Mouse (Mus musculus) limb, embryonic 15.5 days (tissue): Measurements from ENCODE around the gene Bcat1. TPM values are rescaled to one million over a fixed set of nuclear protein-coding genes. Genes with fewer than 3 reads are reported as not detected.

Source experiments
- ATAC-seq: fragments of 200-750 bp; cut with Nextera tagmentation; 2 replicates; pipeline ENCODE4 v1.8.0; 2017; ENCODE audit warnings: low read depth, moderate TSS enrichment; ENCODE audit not compliant: insufficient number of reproducible peaks, low FRiP score, low TSS enrichment
- H3K27ac ChIP-seq: fragments of 300-500 bp; sonication (generic); 2 replicates; pipeline ENCODE4 v1.5.1; 2015; ENCODE audit warnings: moderate library complexity, mild to moderate bottlenecking, inconsistent platforms
- H3K27me3 ChIP-seq: fragments of 300-500 bp; sonication (generic); 2 replicates; pipeline ENCODE4 v1.6.1; 2015; ENCODE audit warnings: inconsistent platforms
- H3K36me3 ChIP-seq: fragments of 300-500 bp; sonication (generic); 2 replicates; pipeline ENCODE4 v1.6.1; 2015; ENCODE audit warnings: inconsistent platforms
- H3K4me1 ChIP-seq: fragments of 300-500 bp; sonication (generic); 2 replicates; pipeline ENCODE4 v1.6.1; 2015; ENCODE audit warnings: inconsistent platforms
- H3K4me2 ChIP-seq: fragments of 300-500 bp; sonication (generic); 2 replicates; pipeline ENCODE4 v1.6.1; 2015; ENCODE audit warnings: mild to moderate bottlenecking, inconsistent platforms
- H3K4me3 ChIP-seq: fragments of 300-500 bp; sonication (generic); 2 replicates; pipeline ENCODE4 v1.5.1; 2015; ENCODE audit warnings: mild to moderate bottlenecking, inconsistent platforms
- H3K9ac ChIP-seq: fragments of 300-500 bp; sonication (generic); 2 replicates; pipeline ENCODE4 v1.6.1; 2015; ENCODE audit warnings: inconsistent platforms
- H3K9me3 ChIP-seq: fragments of 300-500 bp; sonication (generic); 2 replicates; pipeline ENCODE4 v1.6.1; 2016; ENCODE audit warnings: inconsistent platforms
- WGBS: fragments of 180-500 bp; shearing (Covaris S2); methylation state at CpG from one replicate; pipeline ENCODE4 v1.1.7; 2015; 5-methylcytosine and 5-hydroxymethylcytosine counted together
- polyA plus RNA-seq: library from polyadenylated mRNA; unstranded; fragments of >200 nt; fragmentation: Nextera tagmentation; extraction: Ambion mirVana; gene quantifications from 2 replicates; pipeline ENCODE4 v1.2.1, GENCODE M21; 2015

Gene Bcat1
- polyA plus RNA-seq, 1 experiment from 2014 or later, result 31.2 TPM

DNA sequence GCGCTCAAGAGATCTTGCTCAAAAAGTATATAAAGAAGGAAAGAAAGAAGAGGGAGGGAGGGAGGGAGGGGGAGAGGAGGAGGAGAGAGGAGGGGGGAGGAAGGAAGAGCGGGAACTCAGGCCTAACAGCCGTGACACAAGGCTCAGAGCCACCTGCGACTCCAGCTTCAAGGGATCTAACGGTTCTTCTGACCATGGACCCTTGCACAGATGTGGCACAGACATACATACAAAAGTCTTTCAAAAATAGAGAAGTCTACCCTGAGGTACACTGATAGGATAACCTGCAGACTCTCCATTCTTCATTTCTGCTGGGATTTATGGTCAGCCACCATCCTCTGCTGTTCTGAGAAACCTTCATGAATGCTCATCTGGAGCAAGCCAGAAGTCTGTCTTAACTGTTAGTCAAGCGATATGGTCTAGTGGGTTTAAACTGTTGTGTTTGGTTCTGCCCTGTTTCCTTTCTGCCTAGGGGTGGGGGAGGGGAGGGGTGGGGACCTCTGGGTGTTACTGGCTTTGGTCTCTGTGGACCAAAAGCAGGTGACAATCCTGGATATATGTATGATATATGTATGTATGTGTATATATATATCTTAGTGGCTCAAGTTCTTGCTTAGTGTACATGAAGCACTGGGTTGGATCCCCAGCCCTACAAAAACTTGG, 14.3 kb upstream of the Bcat1 start:
- H3K27me3 ChIP-seq, result no peaks in the 10 kb centered on the region
- no peaks in the 10 kb centered on the region for H3K4me1 ChIP-seq
- H3K27ac ChIP-seq, result no peak overlapping the region
- 78% methylated on average over 6 of the region's 6 CpGs for WGBS
- no peaks in the 10 kb centered on the region for H3K36me3 ChIP-seq
- no peaks in the 10 kb centered on the region for H3K9me3 ChIP-seq
- H3K9ac ChIP-seq, result no peak overlapping the region
- H3K4me3 ChIP-seq, result no peak overlapping the region
- no peak for ATAC-seq
- no peak overlapping the region for H3K4me2 ChIP-seq

DNA sequence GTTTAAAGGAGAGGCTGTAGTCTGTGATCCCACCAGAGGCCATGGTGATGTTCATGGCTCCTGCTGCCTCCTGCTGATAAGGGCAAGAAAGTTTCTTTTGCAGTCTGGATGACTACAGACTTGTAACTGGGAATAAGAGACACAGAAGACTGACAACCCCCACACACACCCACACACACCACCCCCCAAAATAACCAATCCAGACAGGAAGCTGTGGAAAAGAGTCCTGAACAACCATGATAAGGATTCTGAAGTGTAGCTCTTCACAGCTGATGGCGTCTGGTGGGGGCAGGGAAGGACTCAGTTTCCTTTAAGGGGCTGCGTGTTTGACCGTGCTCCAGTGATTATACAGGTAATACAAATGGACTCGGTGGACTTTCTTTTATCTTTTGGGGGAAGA, 13.4 kb upstream of the Bcat1 start:
- Histone ChIP-seq H3K4me3 (no peak overlapping the region), H3K4me2 (no peak overlapping the region), H3K36me3 (no peaks in the 10 kb centered on the region), H3K4me1 (no peaks in the 10 kb centered on the region), H3K9ac (no peak overlapping the region), H3K9me3 (no peaks in the 10 kb centered on the region), H3K27me3 (no peaks in the 10 kb centered on the region), H3K27ac (no peak overlapping the region)
- ATAC-seq, result no peak
- WGBS, result 82% methylated on average over 4 of the region's 4 CpGs

DNA sequence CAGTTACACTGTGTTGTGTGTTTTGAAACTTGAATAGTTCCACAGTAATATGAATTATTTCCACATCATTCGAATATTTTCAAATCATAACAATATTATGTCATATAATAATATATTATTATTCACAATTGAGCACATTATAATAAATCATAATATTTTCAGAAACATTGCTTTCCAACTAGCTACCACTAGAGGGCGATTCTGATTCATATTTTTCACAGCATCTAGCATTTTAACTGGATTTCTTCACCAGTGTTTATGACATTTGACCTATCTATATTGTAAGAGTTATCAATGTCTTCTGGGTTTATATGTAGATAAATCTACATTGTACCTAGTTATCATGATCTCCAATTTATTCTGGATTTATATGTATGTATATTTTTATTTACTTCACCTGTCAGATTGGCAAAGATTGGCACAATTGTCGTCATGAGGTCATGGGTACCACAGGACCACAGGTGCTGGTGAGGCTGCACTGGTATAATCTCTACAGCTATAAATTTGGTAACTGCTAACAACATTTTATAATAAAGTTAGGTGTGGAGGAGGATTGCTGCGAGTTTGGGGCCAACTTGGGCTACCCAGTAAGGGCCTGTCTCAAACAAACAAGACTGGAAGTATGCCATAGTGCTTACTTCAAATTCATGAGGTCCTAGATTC, 12.6 kb upstream of the Bcat1 start:
- Histone ChIP-seq H3K4me1 (no peaks in the 10 kb centered on the region), H3K9ac (no peak overlapping the region), H3K9me3 (no peaks in the 10 kb centered on the region), H3K27me3 (no peaks in the 10 kb centered on the region), H3K27ac (no peak overlapping the region), H3K4me3 (no peak overlapping the region), H3K4me2 (no peak overlapping the region), H3K36me3 (no peaks in the 10 kb centered on the region)
- WGBS, result 47% methylated on average over 4 of the region's 4 CpGs
- ATAC-seq, result no peak

DNA sequence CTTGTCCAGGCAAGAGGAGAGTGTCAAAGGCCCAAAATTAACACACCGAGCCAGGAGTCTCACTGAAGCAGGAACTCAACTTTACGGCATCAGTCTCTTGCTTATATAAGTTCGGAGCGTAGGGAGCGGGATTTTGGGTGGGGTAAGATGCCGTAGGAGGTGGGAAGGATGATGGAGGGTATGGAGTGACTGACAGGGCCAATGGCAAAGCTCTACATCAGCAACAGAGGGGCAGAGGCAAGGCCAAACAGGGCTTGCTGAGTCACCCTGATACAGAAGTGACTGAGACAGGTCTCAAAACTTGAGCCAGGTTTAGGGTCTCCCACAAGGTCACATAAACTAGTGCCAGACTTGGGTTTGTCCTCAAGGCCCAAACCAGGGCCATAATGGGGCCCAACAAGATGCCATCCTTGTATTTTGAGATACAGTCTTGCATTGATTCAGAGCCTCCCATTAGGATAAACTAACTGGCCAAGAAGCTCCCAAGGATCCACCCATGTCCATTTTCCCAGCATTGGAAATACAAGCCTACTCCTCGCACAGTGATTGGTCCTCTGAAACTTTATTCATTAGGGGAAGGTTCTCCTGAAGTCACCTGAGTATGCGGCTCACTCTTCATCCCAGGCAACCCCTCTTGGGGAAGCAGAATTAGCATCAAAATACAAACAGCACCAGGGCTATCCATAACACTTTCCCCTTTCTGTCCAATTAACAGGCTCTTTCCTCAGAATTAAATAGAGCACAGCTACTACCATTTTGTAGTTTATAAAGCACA, 8.5 kb upstream of the Bcat1 start:
- no peaks in the 10 kb centered on the region for H3K4me1 ChIP-seq
- H3K9me3 ChIP-seq, result no peaks in the 10 kb centered on the region
- no peak overlapping the region for H3K4me3 ChIP-seq
- WGBS, result 81% methylated on average over 8 of the region's 8 CpGs
- H3K27me3 ChIP-seq, result no peaks in the 10 kb centered on the region
- H3K36me3 ChIP-seq, result no peaks in the 10 kb centered on the region
- ATAC-seq, result no peak
- no peak overlapping the region for H3K9ac ChIP-seq
- no peak overlapping the region for H3K4me2 ChIP-seq
- H3K27ac ChIP-seq, result no peak overlapping the region

DNA sequence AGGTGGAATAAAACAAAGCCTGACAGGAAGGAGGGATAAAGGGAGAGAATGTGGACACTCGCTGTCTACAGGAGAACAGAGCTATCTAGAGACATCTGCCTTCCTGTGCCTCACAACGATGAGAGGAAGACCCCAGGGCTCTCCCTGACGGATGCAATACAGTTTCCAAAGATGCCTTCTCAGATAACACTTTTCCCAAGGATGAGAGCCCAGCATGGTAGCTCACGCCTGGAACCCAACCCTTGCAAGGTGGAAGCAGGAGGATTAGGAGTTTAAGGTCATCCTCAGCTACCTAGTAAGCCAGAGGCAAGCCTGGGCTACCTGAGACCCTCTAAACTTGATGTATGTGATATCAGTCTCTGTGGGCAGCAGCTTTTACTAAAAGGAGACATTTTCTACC, 5.7 kb upstream of the Bcat1 start:
- Histone ChIP-seq H3K27me3 (no peaks in the 10 kb centered on the region), H3K9ac (no peak overlapping the region), H3K9me3 (no peaks in the 10 kb centered on the region), H3K27ac (no peak overlapping the region), H3K36me3 (no peaks in the 10 kb centered on the region), H3K4me3 (no peak overlapping the region), H3K4me1 (no peaks in the 10 kb centered on the region), H3K4me2 (no peak overlapping the region)
- WGBS, result 65% methylated on average over 4 of the region's 4 CpGs
- ATAC-seq, result no peak

DNA sequence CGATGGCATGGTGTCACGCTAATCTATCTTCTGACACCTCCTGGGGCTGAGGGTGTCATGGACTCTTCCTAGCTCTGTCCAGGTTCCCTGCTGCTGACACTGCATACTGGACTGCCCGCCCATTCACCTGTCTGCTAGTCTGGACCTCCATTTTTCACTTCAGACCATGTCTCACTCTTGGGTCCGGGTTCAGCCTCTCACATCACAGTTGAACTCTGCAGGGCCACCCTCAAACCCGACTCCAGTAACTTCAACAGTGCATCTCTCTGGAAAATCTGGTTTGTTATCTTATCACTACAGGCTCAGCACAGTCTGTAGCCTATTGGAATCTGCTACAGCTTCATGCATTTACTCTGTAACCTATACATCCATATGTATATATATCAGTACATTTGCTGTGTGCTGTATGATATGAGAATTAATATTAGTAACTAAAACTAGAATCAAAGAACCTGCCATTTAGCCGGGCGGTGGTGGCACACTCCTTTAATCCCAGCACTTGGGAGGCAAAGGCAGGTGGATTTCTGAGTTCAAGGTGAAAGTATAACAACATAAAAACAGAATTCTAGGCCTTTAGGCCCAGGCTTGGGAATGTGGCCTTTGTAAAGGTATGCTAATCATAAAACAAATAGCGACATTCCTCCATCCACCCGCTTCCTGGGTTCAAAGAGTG, 3.2 kb upstream of the Bcat1 start:
- WGBS, result 71% methylated on average over 9 of the region's 9 CpGs
- H3K4me3 ChIP-seq, result no peak overlapping the region
- no peak overlapping the region for H3K9ac ChIP-seq
- no peak overlapping the region for H3K27ac ChIP-seq
- H3K27me3 ChIP-seq, result peaks cover 13% of the 10 kb centered on the region
- peaks cover 12% of the 10 kb centered on the region for H3K4me1 ChIP-seq
- no peak for ATAC-seq
- H3K36me3 ChIP-seq, result no peaks in the 10 kb centered on the region
- H3K9me3 ChIP-seq, result no peaks in the 10 kb centered on the region
- no peak overlapping the region for H3K4me2 ChIP-seq

DNA sequence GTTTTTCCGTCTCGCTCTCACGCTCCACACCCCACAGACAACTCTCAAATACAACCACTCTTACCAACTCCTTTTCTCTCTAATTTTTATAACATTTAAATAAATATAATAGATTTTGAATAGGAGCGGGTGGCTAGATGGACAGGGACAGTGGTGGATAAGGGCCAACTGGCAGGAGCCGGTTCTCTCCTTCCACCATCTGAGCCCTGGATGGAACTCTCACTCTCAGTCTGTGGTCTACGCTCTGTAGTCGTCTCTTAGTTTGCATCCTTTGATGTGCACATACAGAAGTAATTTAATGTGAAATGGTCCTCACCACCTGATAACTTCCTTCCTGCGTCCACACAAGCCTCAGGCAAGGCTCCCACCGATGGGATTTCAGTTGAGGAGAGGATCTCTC, 302 bp upstream of the Bcat1 start:
- H3K4me1 ChIP-seq, result peaks cover 12% of the 10 kb centered on the region
- 15% methylated on average over 9 of the region's 9 CpGs for WGBS
- H3K9ac ChIP-seq, result no peak overlapping the region
- H3K27me3 ChIP-seq, result peaks cover 13% of the 10 kb centered on the region
- ATAC-seq, result no peak
- no peak overlapping the region for H3K27ac ChIP-seq
- H3K4me3 ChIP-seq, result peak overlapping the region; percentile 49
- H3K9me3 ChIP-seq, result no peaks in the 10 kb centered on the region
- H3K4me2 ChIP-seq, result peak overlapping the region; percentile 88
- H3K36me3 ChIP-seq, result no peaks in the 10 kb centered on the region

DNA sequence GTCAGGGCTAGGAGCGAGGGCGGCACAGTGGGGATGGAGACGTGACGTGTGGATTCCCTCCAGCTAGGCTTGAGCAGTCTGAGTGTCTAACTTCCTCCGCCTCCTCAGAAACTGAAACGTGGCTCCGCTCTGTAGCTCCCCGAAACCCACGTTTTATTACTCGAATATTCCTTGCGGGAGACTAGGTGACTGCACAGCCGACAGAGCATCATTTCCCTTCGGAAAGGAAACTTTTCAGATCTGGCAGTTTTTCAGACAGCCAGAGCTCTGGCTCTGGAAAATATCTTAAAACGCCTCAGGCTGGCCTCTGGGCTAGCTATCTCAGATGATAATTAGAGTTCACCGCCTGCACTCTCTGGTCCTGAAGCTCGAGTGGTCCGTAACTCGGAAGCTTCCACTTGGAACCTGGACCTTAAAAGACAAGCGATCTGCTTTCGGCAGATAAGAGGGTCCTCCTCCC, 866 bp downstream of the Bcat1 start:
- H3K4me1 ChIP-seq, result peaks cover 12% of the 10 kb centered on the region
- no peaks in the 10 kb centered on the region for H3K9me3 ChIP-seq
- peak overlapping the region; percentile 46 for H3K9ac ChIP-seq
- H3K27me3 ChIP-seq, result peaks cover 13% of the 10 kb centered on the region
- peak overlapping the region; percentile 57 for H3K27ac ChIP-seq
- H3K4me3 ChIP-seq, result peak overlapping the region; percentile 49
- peak overlapping the region; percentile 88 for H3K4me2 ChIP-seq
- WGBS, result under 1% methylated on average over 20 of the region's 20 CpGs
- no peak for ATAC-seq
- no peaks in the 10 kb centered on the region for H3K36me3 ChIP-seq

DNA sequence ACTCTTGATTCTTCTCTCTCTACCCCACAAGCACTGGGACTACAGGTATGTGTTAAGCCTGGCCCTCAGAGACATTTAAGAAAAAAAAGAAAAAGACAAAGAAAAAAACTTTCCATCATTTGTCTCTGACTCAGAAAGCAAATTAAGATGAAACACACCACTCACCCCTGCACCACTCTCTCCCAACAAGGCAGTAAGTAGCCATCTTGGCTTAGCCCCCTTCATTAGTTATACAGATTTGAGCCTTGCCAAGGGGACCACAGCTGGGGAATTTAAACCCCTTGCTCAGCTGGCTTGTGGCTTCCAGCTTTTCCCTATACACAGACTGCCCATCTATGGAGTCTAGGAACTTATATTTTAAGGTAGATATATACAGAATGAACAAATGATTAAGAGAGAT, 1.5 kb downstream of the Bcat1 start:
- peaks cover 12% of the 10 kb centered on the region for H3K4me1 ChIP-seq
- ATAC-seq, result no peak
- H3K27me3 ChIP-seq, result peaks cover 13% of the 10 kb centered on the region
- H3K4me2 ChIP-seq, result peak overlapping the region; percentile 88; the same call in 1 of the 2 replicates
- no peaks in the 10 kb centered on the region for H3K9me3 ChIP-seq
- H3K36me3 ChIP-seq, result no peaks in the 10 kb centered on the region
- H3K27ac ChIP-seq, result no peak overlapping the region
- no peak overlapping the region for H3K9ac ChIP-seq
- peak overlapping the region; percentile 16; the same call in 1 of the 2 replicates for H3K4me3 ChIP-seq

DNA sequence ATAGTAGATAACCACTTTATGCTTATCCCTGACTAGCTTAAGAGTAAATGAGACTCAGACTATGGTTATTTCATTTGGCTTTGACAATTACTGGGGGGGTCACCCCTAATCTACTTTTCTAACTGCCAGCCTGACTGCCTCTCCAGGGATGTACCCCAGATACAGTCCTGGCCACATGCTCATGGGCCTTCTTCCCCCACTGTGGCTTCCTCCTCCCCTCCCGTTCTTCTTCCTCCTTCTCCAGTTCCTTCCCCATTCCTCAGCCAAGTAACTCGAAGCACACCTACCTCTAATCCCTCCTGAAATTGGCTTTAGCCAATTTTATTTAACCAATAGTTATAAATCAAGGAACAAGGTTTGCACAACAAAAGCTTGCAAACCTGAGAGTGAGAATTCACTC, 6.1 kb downstream of the Bcat1 start:
- WGBS, result 65% methylated on average over 2 of the region's 2 CpGs
- no peak overlapping the region for H3K9ac ChIP-seq
- no peaks in the 10 kb centered on the region; the same call in 1 of the 2 replicates for H3K27me3 ChIP-seq
- no peak overlapping the region for H3K27ac ChIP-seq
- H3K9me3 ChIP-seq, result no peaks in the 10 kb centered on the region
- peaks cover under 1% of the 10 kb centered on the region; the same call in 1 of the 2 replicates for H3K4me1 ChIP-seq
- ATAC-seq, result no peak
- no peak overlapping the region for H3K4me2 ChIP-seq
- no peak overlapping the region for H3K4me3 ChIP-seq
- no peaks in the 10 kb centered on the region for H3K36me3 ChIP-seq

DNA sequence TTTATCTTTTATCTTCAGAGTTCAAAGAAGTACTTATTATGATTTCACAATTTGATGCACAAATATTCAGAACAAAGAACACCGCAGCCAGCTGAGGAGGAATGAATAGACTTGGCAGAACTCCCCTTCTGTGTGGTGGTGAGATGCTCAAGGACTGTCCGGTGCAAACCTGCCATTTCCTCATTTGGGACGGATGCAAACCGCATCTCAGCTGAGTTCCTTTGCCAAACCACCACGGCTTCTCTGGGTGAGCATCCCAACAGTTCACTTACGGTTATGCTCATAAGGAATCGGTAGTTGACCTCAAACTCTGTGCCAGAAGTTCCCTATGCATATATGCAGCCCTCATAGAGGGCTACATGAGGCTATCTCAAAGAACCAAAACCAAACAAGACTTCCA, 6.6 kb downstream of the Bcat1 start:
- H3K9me3 ChIP-seq, result no peaks in the 10 kb centered on the region
- H3K4me3 ChIP-seq, result no peak overlapping the region
- H3K4me1 ChIP-seq, result no peaks in the 10 kb centered on the region
- H3K27me3 ChIP-seq, result no peaks in the 10 kb centered on the region; the same call in 1 of the 2 replicates
- 90% methylated on average over 7 of the region's 7 CpGs for WGBS
- H3K9ac ChIP-seq, result no peak overlapping the region
- H3K27ac ChIP-seq, result no peak overlapping the region
- H3K4me2 ChIP-seq, result no peak overlapping the region
- H3K36me3 ChIP-seq, result no peaks in the 10 kb centered on the region
- ATAC-seq, result no peak

DNA sequence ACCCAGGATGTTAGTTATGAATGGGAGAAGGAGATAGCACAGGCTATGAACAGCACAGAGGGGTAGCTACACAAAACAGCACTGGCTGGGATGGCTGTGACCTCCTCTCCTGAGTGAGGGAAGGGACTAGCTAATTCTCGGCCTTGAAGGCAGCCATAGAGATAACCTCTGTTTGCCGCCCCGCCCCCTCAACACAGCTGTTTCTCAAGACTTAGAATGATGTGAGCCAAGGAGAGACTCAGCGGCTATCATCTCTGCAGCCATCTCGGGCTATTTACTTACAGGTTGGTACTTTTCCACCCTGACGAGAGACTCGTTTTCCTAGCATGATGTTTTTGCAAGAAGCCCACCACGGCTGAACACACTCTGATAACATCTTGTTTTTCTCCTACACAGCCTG, 8.3 kb downstream of the Bcat1 start:
- no peaks in the 10 kb centered on the region for H3K36me3 ChIP-seq
- no peak for ATAC-seq
- H3K4me2 ChIP-seq, result no peak overlapping the region
- no peaks in the 10 kb centered on the region for H3K4me1 ChIP-seq
- no peaks in the 10 kb centered on the region for H3K27me3 ChIP-seq
- no peak overlapping the region for H3K27ac ChIP-seq
- H3K9ac ChIP-seq, result no peak overlapping the region
- WGBS, result 74% methylated on average over 8 of the region's 8 CpGs
- H3K4me3 ChIP-seq, result no peak overlapping the region
- no peaks in the 10 kb centered on the region for H3K9me3 ChIP-seq
